Mouse (Mus musculus) hindbrain, postnatal 0 days (tissue): Measurements from ENCODE around the gene Vmn1r199. TPM values are rescaled to one million over a fixed set of nuclear protein-coding genes. Genes with fewer than 3 reads are reported as not detected.
"Not testable (repeated sequence)": the region's sequence is repeated elsewhere in the genome, so short reads cannot be mapped to it uniquely, and the experiment has no call there.

Experiments used
- ATAC-seq: fragments of 200-750 bp; cut with Nextera tagmentation; 2 replicates; pipeline ENCODE4 v1.8.0; 2017; ENCODE audit warnings: mild to moderate bottlenecking, moderate TSS enrichment, moderate library complexity
- DNase-seq: peaks from one replicate; pipeline ENCODE4 v3.0.0-alpha.2; 2015; ENCODE audit warnings: low spot score
- H3K27ac ChIP-seq: fragments of 300-500 bp; sonication (generic); 2 replicates; pipeline ENCODE4 v1.5.1; 2014; ENCODE audit warnings: mild to moderate bottlenecking
- H3K27me3 ChIP-seq: fragments of 300-500 bp; sonication (generic); 2 replicates; pipeline ENCODE4 v1.6.1; 2014; ENCODE audit warnings: low read length, mixed read lengths; ENCODE audit not compliant: insufficient read depth
- H3K36me3 ChIP-seq: fragments of 300-500 bp; sonication (generic); 2 replicates; pipeline ENCODE4 v1.6.1; 2014; ENCODE audit warnings: low read length, mixed read lengths; ENCODE audit not compliant: insufficient read depth
- H3K4me1 ChIP-seq: fragments of 300-500 bp; sonication (generic); 2 replicates; pipeline ENCODE4 v1.6.1; 2014; ENCODE audit warnings: antibody characterized with exemption, low read length, mixed read lengths; ENCODE audit not compliant: insufficient read depth
- H3K4me2 ChIP-seq: fragments of 300-500 bp; sonication (generic); 2 replicates; pipeline ENCODE4 v1.6.1; 2014; ENCODE audit warnings: low read depth, mild to moderate bottlenecking, low read length, moderate library complexity, mixed read lengths
- H3K4me3 ChIP-seq: fragments of 300-500 bp; sonication (generic); 2 replicates; pipeline ENCODE4 v1.5.1; 2014; ENCODE audit warnings: low read length
- H3K9ac ChIP-seq: fragments of 300-500 bp; sonication (generic); replicated peaks from 2 replicates; pipeline ENCODE4 v1.6.1; 2014; ENCODE audit warnings: mild to moderate bottlenecking, low read length, moderate library complexity, mixed read lengths
- H3K9me3 ChIP-seq: fragments of 300-500 bp; sonication (generic); 2 replicates; pipeline ENCODE4 v1.6.1; 2016; ENCODE audit warnings: low read length, mixed read lengths
- CTCF ChIP-seq: IDR thresholded peaks from 2 replicates; pipeline ENCODE4 v1.5.1; 2016; ENCODE audit warnings: antibody characterized with exemption, control low read depth, low read depth
- WGBS: fragments of 180-500 bp; shearing (Covaris S2); extraction: QIAGEN DNeasy Blood & Tissue Kit; methylation state at CpG from one replicate; pipeline ENCODE4 v1.1.7; 2014; 5-methylcytosine and 5-hydroxymethylcytosine counted together
- polyA plus RNA-seq: library from polyadenylated mRNA; unstranded; fragments of >200 nt; fragmentation: Nextera tagmentation; extraction: Ambion mirVana; gene quantifications from 2 replicates; pipeline ENCODE4 v1.2.1, GENCODE M21; 2015
- total RNA-seq: library from RNA; depleted of rRNA; stranded (reverse); fragments of >200 nt; gene quantifications from 2 replicates; pipeline ENCODE4 v1.2.3, GENCODE M21; 2014; rRNA removed

Gene Vmn1r199
- total RNA-seq (not detected in 2 replicates), polyA plus RNA-seq (not detected in 2 replicates)

DNA sequence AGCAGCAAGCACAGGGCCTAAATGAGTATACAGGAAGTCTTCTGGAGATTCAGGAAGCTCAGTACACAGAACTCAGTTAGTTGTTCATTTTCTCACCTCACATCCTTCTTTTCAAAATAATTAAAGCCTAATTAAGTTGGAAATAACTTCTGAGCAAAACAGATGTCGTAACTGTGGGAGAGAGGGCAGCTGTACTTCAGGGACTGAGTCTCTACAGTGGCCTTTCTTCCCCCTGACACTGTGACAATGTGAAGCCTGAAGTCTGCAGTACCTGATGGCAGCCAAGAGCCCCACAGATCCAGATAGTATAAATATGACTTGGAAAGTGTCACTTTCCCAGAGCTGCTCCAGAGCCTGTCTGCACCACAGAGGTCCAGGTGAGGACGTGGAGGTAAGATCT lies at the start of gene Vmn1r199:
Gene Vmn1r199 (plus strand): TSS at position 301 of the 400 bp plus-strand sequence.
- H3K27me3 ChIP-seq: no peaks in the 10 kb centered on the region

GRCm38 (mm10) chr13:22333269-22333668 lies 46.3 kb upstream of the Vmn1r199 start:
- no peak for ATAC-seq
- Histone ChIP-seq H3K27ac (no peak overlapping the region), H3K4me1 (no peaks in the 10 kb centered on the region), H3K36me3 (no peaks in the 10 kb centered on the region), H3K4me2 (no peak overlapping the region), H3K9ac (no peak overlapping the region), H3K27me3 (no peaks in the 10 kb centered on the region), H3K4me3 (no peak overlapping the region), H3K9me3 (no peaks in the 10 kb centered on the region)
- no peak for DNase-seq
- WGBS: 68% methylated on average over 2 of the region's 2 CpGs
- TF ChIP-seq CTCF: no peak

More for the DNA sequence above, at the start of gene Vmn1r199:
- Histone ChIP-seq H3K4me2 (no peak within 1 kb of the TSS), H3K4me1 (no peaks in the 10 kb centered on the region), H3K36me3 (no peaks in the 10 kb centered on the region), H3K4me3 (no peak within 1 kb of the TSS), H3K9ac (no peak within 1 kb of the TSS), H3K9me3 (no peaks in the 10 kb centered on the region), H3K27ac (no peak within 1 kb of the TSS)
- ATAC-seq: no peak
- 66% methylated on average over 2 of the region's 2 CpGs for WGBS
- no peak for TF ChIP-seq CTCF
- no peak for DNase-seq

GRCm38 (mm10) chr13:22335565-22335964 lies 44.1 kb upstream of the Vmn1r199 start:
- no peak overlapping the region for H3K4me3 ChIP-seq
- H3K4me2 ChIP-seq: no peak overlapping the region

GRCm38 (mm10) chr13:22350064-22350463 lies 29.6 kb upstream of the Vmn1r199 start, which contains the start of gene Vmn1r198:
Vmn1r198 (plus strand) TSS chr13:22350364.
- TF ChIP-seq CTCF: no peak
- WGBS: 52% methylated on average over 1 of the region's 1 CpGs
- H3K9me3 ChIP-seq: no peaks in the 10 kb centered on the region
- no peaks in the 10 kb centered on the region for H3K27me3 ChIP-seq
- H3K36me3 ChIP-seq: no peaks in the 10 kb centered on the region
- H3K4me1 ChIP-seq: no peaks in the 10 kb centered on the region
- no peak within 1 kb of the TSS for H3K27ac ChIP-seq
- no peak within 1 kb of the TSS for H3K9ac ChIP-seq
- H3K4me3 ChIP-seq: no peak within 1 kb of the TSS
- DNase-seq (no peak), ATAC-seq (no peak)
- no peak within 1 kb of the TSS for H3K4me2 ChIP-seq

More at GRCm38 (mm10) chr13:22335565-22335964, 44.1 kb upstream of the Vmn1r199 start:
- Histone ChIP-seq H3K27me3 (no peaks in the 10 kb centered on the region), H3K9me3 (no peaks in the 10 kb centered on the region), H3K27ac (no peak overlapping the region), H3K9ac (no peak overlapping the region), H3K4me1 (no peaks in the 10 kb centered on the region), H3K36me3 (no peaks in the 10 kb centered on the region)
- WGBS: 82% methylated on average over 1 of the region's 1 CpGs
- DNase-seq: no peak
- no peak for TF ChIP-seq CTCF
- ATAC-seq: no peak

DNA sequence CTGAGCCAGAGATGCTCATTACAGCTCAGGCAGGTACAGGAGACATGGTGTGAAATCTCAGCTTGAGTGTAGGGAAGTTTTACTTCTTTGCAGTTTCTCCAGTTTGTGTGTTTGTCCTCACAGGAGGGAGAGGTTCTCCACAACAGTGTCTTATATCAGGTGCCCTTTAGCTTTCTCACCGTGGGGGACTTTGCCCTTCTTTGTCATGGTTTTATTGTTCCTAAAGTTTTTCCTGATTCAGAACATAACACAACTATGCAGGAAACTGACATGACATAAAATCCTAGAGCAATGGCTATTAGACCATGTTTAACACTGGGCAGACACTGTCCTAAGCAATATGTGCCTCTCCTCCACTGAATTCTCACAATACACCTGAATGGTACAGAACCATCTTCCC lies 28.8 kb upstream of the Vmn1r199 start:
- no peak overlapping the region for H3K27ac ChIP-seq
- 74% methylated on average over 1 of the region's 1 CpGs for WGBS
- DNase-seq (no peak), ATAC-seq (no peak)
- H3K9ac ChIP-seq: no peak overlapping the region
- no peaks in the 10 kb centered on the region for H3K36me3 ChIP-seq
- H3K4me2 ChIP-seq: no peak overlapping the region
- TF ChIP-seq CTCF: no peak
- no peak overlapping the region for H3K4me3 ChIP-seq
- H3K27me3 ChIP-seq: no peaks in the 10 kb centered on the region
- H3K4me1 ChIP-seq: no peaks in the 10 kb centered on the region
- H3K9me3 ChIP-seq: no peaks in the 10 kb centered on the region

GRCm38 (mm10) chr13:22381128-22381527 lies 1.5 kb downstream of the Vmn1r199 start:
- not testable (repeated sequence) for H3K9me3 ChIP-seq, DNase-seq, ATAC-seq, H3K36me3 ChIP-seq, H3K27me3 ChIP-seq, H3K4me2 ChIP-seq, H3K4me3 ChIP-seq, H3K9ac ChIP-seq, H3K27ac ChIP-seq, H3K4me1 ChIP-seq
- 67% methylated on average over 3 of the region's 3 CpGs for WGBS

DNA sequence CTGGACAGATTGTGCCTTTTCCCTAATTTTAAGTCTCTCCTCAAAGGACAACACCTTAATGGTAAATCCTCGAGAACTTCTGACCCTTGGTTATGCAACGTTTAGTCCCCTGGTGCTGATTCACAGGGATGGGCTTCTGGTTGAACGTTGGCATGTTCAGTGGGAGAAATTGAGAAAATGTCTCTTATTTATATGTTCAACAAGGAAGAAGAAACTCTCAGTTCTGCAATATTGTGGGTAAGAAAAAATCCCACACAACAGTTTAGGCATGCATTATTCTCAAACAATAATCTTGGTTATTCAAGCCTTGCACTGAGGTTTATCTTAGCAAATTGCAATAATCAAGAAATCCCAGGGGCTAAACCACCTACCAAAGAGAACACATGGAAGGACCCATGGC lies 3.8 kb downstream of the Vmn1r199 start:
- Histone ChIP-seq H3K36me3 (no peaks in the 10 kb centered on the region), H3K4me2 (no peak overlapping the region), H3K4me3 (no peak overlapping the region), H3K9me3 (no peaks in the 10 kb centered on the region), H3K4me1 (no peaks in the 10 kb centered on the region), H3K9ac (no peak overlapping the region), H3K27ac (no peak overlapping the region), H3K27me3 (no peaks in the 10 kb centered on the region)
- TF ChIP-seq CTCF: no peak
- DNase-seq: no peak
- WGBS: 78% methylated on average over 3 of the region's 3 CpGs
- no peak for ATAC-seq
